Mouse (Mus musculus) liver, embryonic 14.5 days (tissue): ENCODE data around the gene Aldh3b1. TPM values are rescaled to one million over a fixed set of nuclear protein-coding genes. Genes with fewer than 3 reads are reported as not detected.
A peak's percentile ranks its signal among the peaks of the same experiment; 100 is the strongest.

Experiments used
- ATAC-seq: fragments of 200-750 bp; cut with Nextera tagmentation; 2 replicates; pipeline ENCODE4 v1.8.0; 2017; ENCODE audit warnings: moderate number of reproducible peaks, mild to moderate bottlenecking, moderate library complexity; ENCODE audit not compliant: insufficient read depth
- DNase-seq, 3 experiments: peaks; one replicate each; pipeline ENCODE4 v3.0.0-alpha.2; 2012 to 2013; ENCODE audit warnings: low read depth in 3 of 3, low spot score in 3 of 3
- H3K27ac ChIP-seq: fragments of 300-500 bp; sonication (generic); 2 replicates; pipeline ENCODE4 v1.5.1; 2014; ENCODE audit warnings: moderate library complexity, mild to moderate bottlenecking, control low read depth, inconsistent platforms
- H3K27me3 ChIP-seq: fragments of 300-500 bp; sonication (generic); 2 replicates; pipeline ENCODE4 v1.6.1; 2014; ENCODE audit warnings: mild to moderate bottlenecking, low read length, moderate library complexity; ENCODE audit not compliant: control insufficient read depth, insufficient read depth
- H3K36me3 ChIP-seq: fragments of 300-500 bp; sonication (generic); replicated peaks from 2 replicates; pipeline ENCODE4 v1.6.1; 2014; ENCODE audit warnings: low read depth; ENCODE audit not compliant: control insufficient read depth, insufficient read depth
- H3K4me1 ChIP-seq, 2 experiments: fragments of 200-500 bp in 1 of 2; fragments of 300-500 bp in 1 of 2; sonication (generic) in 1 of 2; replicated peaks; 2 replicates each; pipeline ENCODE4 v1.6.1; 2012 to 2014; ENCODE audit warnings: antibody characterized with exemption in 1 of 2, inconsistent platforms in 1 of 2, low read length in 1 of 2; ENCODE audit not compliant: control insufficient read depth in 2 of 2, insufficient read depth in 2 of 2
- H3K4me2 ChIP-seq: fragments of 300-500 bp; sonication (generic); 2 replicates; pipeline ENCODE4 v1.6.1; 2014; ENCODE audit warnings: low read depth, mild to moderate bottlenecking, control low read depth, moderate library complexity
- H3K4me3 ChIP-seq, 2 experiments: fragments of 200-500 bp in 1 of 2; fragments of 300-500 bp in 1 of 2; sonication (generic) in 1 of 2; 2 replicates each; pipeline ENCODE4 v1.5.1; 2012 to 2014; ENCODE audit warnings: low read depth in 2 of 2, low read length in 2 of 2, mild to moderate bottlenecking in 2 of 2, control low read depth in 1 of 2, inconsistent platforms in 1 of 2, moderate library complexity in 1 of 2; ENCODE audit not compliant: insufficient read depth in 1 of 2
- H3K9ac ChIP-seq: fragments of 300-500 bp; sonication (generic); replicated peaks from 2 replicates; pipeline ENCODE4 v1.6.1; 2014; ENCODE audit warnings: mild to moderate bottlenecking, control low read depth, moderate library complexity
- H3K9me3 ChIP-seq: fragments of 300-500 bp; sonication (generic); 2 replicates; pipeline ENCODE4 v1.6.1; 2016; ENCODE audit warnings: low read length, mixed read lengths; ENCODE audit not compliant: control insufficient read depth
- CTCF ChIP-seq: IDR thresholded peaks from 2 replicates; pipeline ENCODE4 v1.5.1; 2016; ENCODE audit warnings: antibody characterized with exemption, low read depth, control low read depth
- EP300 ChIP-seq: IDR thresholded peaks from 2 replicates; pipeline ENCODE4 v1.6.1; 2016; ENCODE audit warnings: antibody characterized with exemption, low read depth
- WGBS: fragments of 180-500 bp; shearing (Covaris S2); extraction: QIAGEN DNeasy Blood & Tissue Kit; methylation state at CpG from one replicate; pipeline ENCODE4 v1.1.7; 2014; ENCODE audit not compliant: insufficient replicate concordance; 5-methylcytosine and 5-hydroxymethylcytosine counted together
- polyA plus RNA-seq, 2 experiments: library from polyadenylated mRNA; depleted of rRNA in 1 of 2; stranded (reverse) in 1 of 2; unstranded in 1 of 2; fragments of >200 nt; fragmentation: Nextera tagmentation in 1 of 2; extraction: Ambion mirVana in 1 of 2; gene quantifications; 2 replicates each; pipeline versions ENCODE4 v1.2.1 to v1.2.3; 2012 to 2014

Gene Aldh3b1
- polyA plus RNA-seq, 2 experiments: 3.3 to 5.3 TPM

DNA sequence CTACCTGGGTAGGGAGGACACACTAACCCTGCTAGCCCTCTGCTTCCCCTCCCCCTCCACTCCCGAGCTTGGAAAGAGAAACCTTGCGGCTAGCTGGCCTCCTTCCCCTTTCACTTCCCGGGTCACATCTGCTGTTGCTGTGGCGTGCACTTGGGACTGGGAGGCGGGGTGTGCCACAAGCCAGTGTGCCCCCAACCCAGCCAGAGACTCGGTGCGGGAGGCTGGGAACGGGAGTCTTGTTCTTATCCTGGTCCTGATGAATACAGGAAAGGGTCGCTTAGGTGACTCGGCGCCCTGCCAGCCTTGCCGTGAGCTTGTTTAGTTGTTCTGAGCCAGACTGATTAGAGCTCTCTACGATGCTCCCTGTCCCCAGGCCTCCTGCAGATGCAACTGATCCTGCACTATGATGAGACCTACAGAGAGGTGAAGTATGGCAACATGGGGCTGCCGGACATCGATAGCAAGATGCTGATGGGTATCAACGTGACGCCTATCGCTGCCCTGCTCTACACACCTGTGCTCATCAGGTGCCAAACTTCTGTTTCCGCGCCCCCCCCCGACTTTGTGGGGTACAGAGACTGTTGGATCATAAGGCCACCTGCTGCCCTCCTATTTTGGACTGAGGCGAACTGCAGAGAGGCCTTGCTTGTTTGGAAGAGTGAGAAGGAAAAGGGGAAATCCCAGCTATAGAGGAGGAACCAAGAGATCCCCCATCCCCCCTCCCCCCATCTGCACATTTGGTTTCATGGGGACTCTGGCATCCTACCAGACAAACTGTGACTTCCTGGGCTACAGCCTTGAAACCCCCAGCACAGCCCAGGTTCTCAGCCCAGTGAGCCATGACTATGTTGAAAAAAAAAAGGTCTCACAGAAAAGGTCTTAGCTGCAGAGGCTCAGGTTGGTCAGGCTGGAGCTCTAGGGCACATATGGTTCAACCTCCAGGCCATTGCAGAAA, 6.6 kb upstream of the Aldh3b1 start:
- Histone ChIP-seq H3K9ac (no peak overlapping the region; the same call in 1 of the 2 replicates), H3K36me3 (no peaks in the 10 kb centered on the region), H3K9me3 (no peaks in the 10 kb centered on the region), H3K4me3 (peak overlapping the region; percentile 49 to 53), H3K27me3 (no peaks in the 10 kb centered on the region; the same call in 1 of the 2 replicates), H3K27ac (no peak overlapping the region), H3K4me1 (peaks cover 0 to 2% of the 10 kb centered on the region in 2 experiments; a peak in 1 of 4 replicates), H3K4me2 (peak overlapping the region; percentile 70)
- DNase-seq (no peak), ATAC-seq (no peak)
- TF ChIP-seq CTCF: no peak
- no peak for TF ChIP-seq EP300
- 4% methylated on average over 22 of the region's 22 CpGs for WGBS

GRCm38 (mm10) chr19:3935032-3935895, 5.7 kb upstream of the Aldh3b1 start, which contains the start of gene Unc93b1:
TSS of gene Unc93b1 (plus strand) at chr19:3935186.
- ATAC-seq: peak; percentile 76

GRCm38 (mm10) chr19:3931716-3932115, 2.1 kb upstream of the Aldh3b1 start:
- no peak for TF ChIP-seq CTCF
- TF ChIP-seq EP300: no peak
- Histone ChIP-seq H3K27me3 (no peaks in the 10 kb centered on the region; the same call in 1 of the 2 replicates), H3K9ac (no peak overlapping the region), H3K9me3 (no peaks in the 10 kb centered on the region), H3K27ac (no peak overlapping the region), H3K4me2 (no peak overlapping the region), H3K4me3 (no peak overlapping the region), H3K4me1 (peaks cover 2 to 8% of the 10 kb centered on the region in 2 experiments; a peak in 2 of 4 replicates), H3K36me3 (no peaks in the 10 kb centered on the region)
- ATAC-seq (no peak), DNase-seq (no peak)
- WGBS: 64% methylated on average over 9 of the region's 9 CpGs

More at GRCm38 (mm10) chr19:3935032-3935895, 5.7 kb upstream of the Aldh3b1 start, which contains the start of gene Unc93b1:
- TF ChIP-seq EP300: no peak
- TF ChIP-seq CTCF: no peak
- peak within 1 kb of the TSS; percentile 70 for H3K4me2 ChIP-seq
- peaks cover 0 to 2% of the 10 kb centered on the region in 2 experiments; a peak in 1 of 4 replicates for H3K4me1 ChIP-seq
- H3K9me3 ChIP-seq: no peaks in the 10 kb centered on the region
- H3K36me3 ChIP-seq: no peaks in the 10 kb centered on the region
- H3K4me3 ChIP-seq: peak within 1 kb of the TSS; percentile 49 to 53
- no peak within 1 kb of the TSS for H3K27ac ChIP-seq
- 4% methylated on average over 42 of the region's 42 CpGs for WGBS
- H3K27me3 ChIP-seq: no peaks in the 10 kb centered on the region; the same call in 1 of the 2 replicates
- H3K9ac ChIP-seq: peak within 1 kb of the TSS; percentile 37; the same call in 1 of the 2 replicates
- DNase-seq: peak in 1 of 3 experiments; percentile 41

DNA sequence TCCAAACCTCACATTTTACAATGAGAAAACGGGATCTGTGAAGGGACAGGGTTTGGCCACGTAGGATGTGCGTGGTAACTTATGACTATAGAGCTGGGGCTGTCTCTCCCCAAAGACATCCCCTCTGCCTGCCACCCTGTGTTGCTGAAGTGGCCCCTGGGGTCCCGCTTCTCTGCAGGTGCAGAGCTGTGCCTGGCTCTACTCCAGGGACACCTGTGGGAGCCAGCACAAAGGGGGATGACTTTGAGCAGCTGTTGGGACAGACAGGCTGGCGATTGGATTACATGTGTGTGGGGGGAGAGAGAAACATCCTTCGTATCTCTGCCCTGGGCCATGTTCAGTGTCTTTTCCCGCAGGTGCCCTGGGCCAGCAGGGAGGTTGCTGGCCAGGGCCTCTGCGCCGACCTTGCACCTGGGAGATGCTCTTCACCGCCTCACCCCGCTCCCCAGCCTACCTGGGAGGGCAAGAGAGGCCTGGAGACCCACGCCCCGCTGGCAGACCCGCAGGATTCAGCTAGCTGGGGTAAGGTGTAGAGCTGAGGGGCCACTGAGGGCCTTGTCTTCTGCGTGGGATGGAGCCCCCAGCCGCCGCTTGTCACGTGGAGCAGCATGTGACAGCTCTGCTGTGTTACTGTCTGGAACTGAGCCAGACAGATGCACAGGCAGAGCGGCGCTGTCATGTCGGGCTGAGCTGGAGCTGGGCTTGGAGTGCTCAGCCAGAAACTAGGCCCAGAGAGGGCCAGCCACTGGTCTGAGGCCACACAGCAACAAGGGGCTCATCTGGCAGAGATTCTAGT, 852 bp upstream of the Aldh3b1 start:
- no peaks in the 10 kb centered on the region; the same call in 1 of the 2 replicates for H3K27me3 ChIP-seq
- TF ChIP-seq EP300 (no peak), CTCF (no peak)
- no peak overlapping the region for H3K4me2 ChIP-seq
- H3K4me1 ChIP-seq: peaks cover 2 to 8% of the 10 kb centered on the region in 2 experiments; a peak in 2 of 4 replicates
- no peak overlapping the region for H3K27ac ChIP-seq
- no peak overlapping the region for H3K9ac ChIP-seq
- no peak overlapping the region for H3K4me3 ChIP-seq
- DNase-seq (no peak), ATAC-seq (no peak)
- WGBS: 69% methylated on average over 21 of the region's 21 CpGs
- no peaks in the 10 kb centered on the region for H3K9me3 ChIP-seq
- no peaks in the 10 kb centered on the region for H3K36me3 ChIP-seq
